Mouse (Mus musculus): ENCODE results near the gene Dhrs3.

Dhrs3 gene

GRCm38 (mm10) chr4:144972948-144973720 lies 80.5 kb downstream of the Dhrs3 start:
- DNase-seq (ENCODE audit: low read depth, low spot score) = no peak

DNA sequence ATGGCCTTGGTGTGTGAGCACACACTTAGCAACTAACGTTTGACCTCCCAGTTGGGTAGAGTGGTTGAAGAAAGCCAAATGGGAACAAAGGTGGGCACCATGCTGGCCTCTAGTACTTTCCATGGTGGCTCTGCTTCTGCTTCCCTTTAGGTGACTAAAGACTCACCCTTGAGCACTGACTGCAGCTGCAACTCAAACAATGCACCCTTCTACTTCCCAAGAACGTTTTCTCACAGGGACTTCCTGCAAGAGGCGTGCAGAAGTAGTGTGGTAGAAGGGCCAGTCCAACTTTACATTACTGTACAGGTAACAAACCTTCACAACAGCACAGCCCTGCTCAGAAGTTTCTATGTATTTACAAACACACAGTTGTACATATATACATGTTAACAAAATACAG lies 81.8 kb downstream of the Dhrs3 start:
- DNase-seq (ENCODE audit: low read depth, low spot score) = no peak

- no peak for DNase-seq (ENCODE audit: low read depth, low spot score)
These were observed 82.9 kb downstream of the Dhrs3 start for GRCm38 (mm10) chr4:144975505-144975904.

- DNase-seq (ENCODE audit: low read depth, low spot score) = no peak
These were observed 84.4 kb downstream of the Dhrs3 start for GRCm38 (mm10) chr4:144977057-144977456.

All from ES-CJ7 (cell line).